8 mouse cellular contexts compared by ENCODE assay signal in the genomic region with DNA sequence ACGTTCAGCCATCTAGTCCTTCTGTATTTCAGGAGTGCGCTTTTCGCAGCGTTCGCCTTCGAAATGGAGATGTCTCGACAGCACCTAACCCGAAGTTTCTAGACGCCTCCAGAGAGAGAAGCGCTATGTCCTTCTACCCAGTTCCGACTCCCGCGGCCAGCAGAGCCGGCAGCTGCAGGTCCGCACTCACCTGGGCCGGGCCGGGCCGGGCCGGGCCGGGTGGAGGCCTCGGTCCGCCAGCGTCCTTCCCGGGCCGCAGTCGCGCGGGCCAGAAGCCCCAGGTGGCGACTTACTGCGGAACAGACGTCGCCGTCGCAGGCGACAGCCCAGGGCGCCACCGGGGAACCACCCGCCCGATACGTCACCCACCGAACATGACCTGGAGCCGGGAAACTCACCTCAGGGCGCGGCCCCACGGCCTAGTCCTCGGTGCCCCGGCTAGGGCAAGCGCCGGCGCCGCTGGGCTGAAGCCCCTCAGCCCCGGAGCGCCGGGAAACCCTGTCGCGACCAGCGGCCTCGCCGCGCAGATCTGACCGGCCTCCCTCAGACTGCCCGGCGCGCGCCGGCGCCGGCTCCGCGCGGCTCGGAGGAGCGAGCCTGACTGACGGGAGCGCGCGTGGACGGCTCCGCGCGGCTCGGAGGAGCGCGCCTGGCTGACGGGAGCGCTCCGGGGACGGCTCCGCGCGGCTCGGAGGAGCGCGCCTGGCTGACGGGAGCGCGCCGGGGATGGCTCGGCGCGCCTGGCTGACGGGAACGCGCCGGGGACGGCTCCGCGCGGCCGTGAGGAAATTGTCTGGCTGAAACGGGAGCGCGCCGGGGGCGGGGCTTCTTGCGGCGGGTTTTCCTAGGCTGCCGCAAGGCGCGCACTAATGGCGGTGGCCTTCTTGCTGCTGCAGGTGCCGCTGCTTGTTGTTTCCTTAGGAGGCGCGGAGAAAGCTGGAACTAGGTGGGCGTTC. TPM values are rescaled to one million over a fixed set of nuclear protein-coding genes. Genes with fewer than 3 reads are reported as not detected.
DNase-seq lines count a peak whose midpoint lies in the region; ATAC-seq lines count a peak whose summit lies in the region.

A gene (minus strand): TSS at position 755 of the 956 bp plus-strand sequence.

- H3K4me1 ChIP-seq in hindbrain, embryonic 14.5 days (replicated peaks; ENCODE audit: control insufficient read depth, insufficient read depth, low read length): peaks cover 5% of the 10 kb centered on the region; the same call in 1 of the 2 replicates

- peak within 1 kb of the TSS; percentile 89 for H3K9ac ChIP-seq in hindbrain, embryonic 14.5 days

- H3K36me3 ChIP-seq in hindbrain, embryonic 14.5 days (replicated peaks; ENCODE audit: control insufficient read depth, insufficient read depth): no peaks in the 10 kb centered on the region

- peak; percentile 95 for ATAC-seq in hindbrain, embryonic 14.5 days (ENCODE audit: low FRiP score)

- DNase-seq in R1 (ENCODE audit: low read depth, low spot score): peak; percentile 93
- peak; percentile 97 to 99 for DNase-seq in cerebellum, postnatal 25 days
- peak; percentile 86 to 87 for DNase-seq in frontal cortex, postnatal 25 days (ENCODE audit: low spot score in 2 of 2)
- DNase-seq in hindbrain, embryonic 14.5 days (ENCODE audit: low spot score): peak; percentile 96
- peak; percentile 90 to 91 for DNase-seq in layer of hippocampus, postnatal 36 days
- peak; percentile 97 for DNase-seq in lung, postnatal 36 days
- DNase-seq in retina, postnatal 7 days (ENCODE audit: low read depth, low spot score): peak; percentile 90
- DNase-seq in urinary bladder, adult 2 months (ENCODE audit: low spot score): peak; percentile 92

- H3K4me2 ChIP-seq in hindbrain, embryonic 14.5 days (replicated peaks): peak within 1 kb of the TSS; percentile 74

- H3K9me3 ChIP-seq in hindbrain, embryonic 14.5 days (ENCODE audit: control insufficient read depth, low read length): no peaks in the 10 kb centered on the region

- H3K27ac ChIP-seq in hindbrain, embryonic 14.5 days: peak within 1 kb of the TSS; percentile 86

- no peaks in the 10 kb centered on the region for H3K27me3 ChIP-seq in hindbrain, embryonic 14.5 days (ENCODE audit: control insufficient read depth, insufficient read depth, low read length)

- peak within 1 kb of the TSS; percentile 82 for H3K4me3 ChIP-seq in hindbrain, embryonic 14.5 days (replicated peaks; ENCODE audit: low read length)

- under 1% methylated on average over 116 of the region's 125 CpGs for WGBS in hindbrain, embryonic 14.5 days

RNA-seq across cellular contexts. Expression of the gene that starts here (rescaled TPM):
- 42.9 and 44.6 TPM in 2 replicates for polyA plus RNA-seq in hindbrain, embryonic 14.5 days (2014; fragmentation: Nextera tagmentation; extraction: Ambion mirVana)
- 10 to 100 TPM; 44.3 to 46.8 TPM for total RNA-seq in layer of hippocampus, postnatal 36 days (2021)
- polyA plus RNA-seq in urinary bladder, adult 2 months (2012; rRNA removed): 16.2 and 19.0 TPM in 2 replicates

Comparison
In these comparisons a context has a peak if more than half of its experiments do, and no peak if none do; other contexts are left out.
1. Peak in every context shown above with its lines: DNase-seq, ATAC-seq, H3K4me3 ChIP-seq and H3K27ac ChIP-seq.